Mouse (Mus musculus): ENCODE data around the gene Map2k2. TPM values are rescaled to one million over a fixed set of nuclear protein-coding genes. Genes with fewer than 3 reads are reported as not detected.
A peak's percentile ranks its signal among the peaks of the same experiment; 100 is the strongest.
"Not testable (repeated sequence)": the region's sequence is repeated elsewhere in the genome, so short reads cannot be mapped to it uniquely, and the experiment has no call there.

Gene Map2k2
- total RNA-seq, 2 experiments from 2014 or later: 122 to 124 TPM

DNA sequence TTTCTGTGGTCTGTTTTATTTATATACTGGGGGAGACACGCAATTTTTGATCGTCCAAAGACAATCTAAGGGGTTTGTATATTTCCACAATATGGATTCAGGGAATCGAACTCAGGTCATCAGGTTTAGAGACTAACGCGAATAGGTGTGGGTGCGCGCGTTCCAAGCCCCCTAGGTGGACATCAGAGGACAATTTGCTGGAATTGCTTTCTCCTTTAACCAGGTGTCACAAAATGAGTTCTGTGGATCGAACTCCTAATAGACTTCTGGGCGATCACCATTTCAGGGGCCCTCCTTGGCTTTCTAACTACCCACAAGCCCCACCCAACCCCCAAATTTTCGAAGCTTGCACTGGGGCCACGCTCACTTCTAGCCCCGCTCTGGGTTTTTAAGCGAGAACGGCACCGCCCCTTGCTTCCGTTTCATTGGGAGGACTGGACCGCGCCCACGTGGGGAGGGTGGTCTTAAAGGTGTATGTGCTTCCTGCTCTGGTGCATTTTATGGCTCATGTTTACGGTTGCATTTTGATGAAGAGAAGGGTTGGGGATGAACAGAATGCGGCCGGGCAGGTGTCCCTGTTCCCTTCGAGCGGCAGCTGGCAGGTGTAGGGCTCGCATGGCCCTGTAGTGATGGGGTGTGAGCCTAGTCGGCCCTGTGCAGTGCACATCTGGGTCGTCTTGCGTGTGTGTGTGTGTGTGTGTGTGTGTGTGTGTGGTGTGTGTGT lies 63.0 kb downstream of the Map2k2 start:
- intact Hi-C loops (cut with DNase I): no loop called here
- DNase-seq (ENCODE audit: low spot score in 2 of 2): peak; percentile 74 to 86

DNA sequence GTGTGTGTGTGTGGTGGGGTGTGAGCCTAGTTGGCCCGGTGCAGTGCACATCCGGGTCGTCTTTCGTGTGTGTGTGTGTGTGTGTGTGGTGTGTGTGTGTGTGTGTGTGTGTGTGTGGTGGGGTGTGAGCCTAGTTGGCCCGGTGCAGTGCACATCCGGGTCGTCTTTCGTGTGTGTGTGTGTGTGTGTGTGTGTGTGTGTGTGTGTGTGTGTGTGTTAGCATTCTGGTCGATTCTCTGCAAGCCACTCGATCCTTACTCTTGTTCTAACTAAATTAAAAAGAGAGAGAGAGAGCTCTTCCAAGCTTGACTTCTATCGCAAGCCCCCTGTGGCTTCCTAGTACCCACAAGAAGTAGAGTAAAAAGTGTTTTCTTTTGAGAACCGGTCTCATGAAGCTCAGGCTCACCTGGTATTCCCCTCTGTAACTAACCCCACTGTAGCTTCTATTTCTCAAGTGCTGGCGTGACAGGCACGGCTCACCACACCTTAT lies 63.7 kb downstream of the Map2k2 start:
- DNase-seq (ENCODE audit: low spot score in 2 of 2); intact Hi-C loops (cut with DNase I): not testable (repeated sequence)

DNA sequence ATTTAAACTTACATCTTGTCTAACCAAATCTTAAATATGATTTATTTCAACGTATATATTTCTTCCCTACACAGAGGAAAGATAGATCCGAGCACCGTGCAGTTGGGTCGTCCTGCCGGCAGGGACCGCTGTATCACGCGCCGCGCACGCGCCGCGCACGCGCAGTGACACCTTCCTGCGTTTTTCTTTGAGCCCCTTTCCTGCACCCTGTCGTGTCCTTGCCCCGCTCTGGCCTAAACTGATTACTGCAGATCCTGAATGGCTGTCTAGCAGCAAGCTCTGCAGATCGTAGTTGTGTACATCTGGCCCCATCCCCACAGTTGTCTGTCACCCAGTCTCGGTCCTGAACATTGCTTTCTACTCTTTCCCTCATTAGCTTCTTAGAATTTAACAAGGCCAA lies 67.4 kb downstream of the Map2k2 start:
- DNase-seq (ENCODE audit: low spot score in 2 of 2): peak; percentile 82 to 89
- intact Hi-C loops (cut with DNase I): no loop called here

DNA sequence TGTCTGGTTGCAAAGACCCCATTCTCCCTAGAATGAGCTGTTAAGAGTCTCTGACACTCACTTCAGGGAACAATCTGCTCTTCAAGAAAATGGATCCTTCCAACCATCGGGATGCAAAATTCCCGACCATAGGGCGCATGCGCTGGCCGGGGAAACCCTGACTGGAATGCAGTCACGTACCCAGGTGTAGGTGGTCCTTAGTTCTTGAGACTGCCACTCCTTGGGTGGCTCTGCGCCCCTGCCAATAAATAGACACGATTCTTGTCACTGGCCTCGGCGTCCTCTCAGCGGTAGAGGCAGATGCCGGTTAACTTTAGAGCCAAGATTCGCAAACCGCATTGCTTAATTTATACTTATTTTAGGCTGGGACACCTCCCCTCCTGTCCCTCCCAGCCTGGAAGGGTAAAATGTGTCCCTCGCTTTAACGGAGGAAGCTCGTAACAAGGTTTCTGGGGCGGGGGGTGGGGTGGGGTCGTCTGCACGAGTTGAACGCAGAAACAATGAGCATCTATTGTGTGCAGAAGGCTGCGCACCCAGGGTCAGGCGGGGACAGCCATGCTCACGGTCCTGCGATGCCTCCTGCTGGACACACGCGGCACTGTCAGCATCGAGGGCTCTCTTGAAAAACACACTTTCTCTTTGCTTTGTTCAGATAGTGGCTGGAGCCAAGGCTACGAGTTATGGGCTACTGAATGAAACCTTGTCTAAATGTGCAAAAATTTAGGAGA lies 69.1 kb downstream of the Map2k2 start:
- peak; percentile 84 to 90 for DNase-seq (ENCODE audit: low spot score in 2 of 2)
- intact Hi-C loops (cut with DNase I): loop anchor here (2.0 kb wide), 2 partner anchors 176 to 246 kb away; no protein-coding TSS in a partner anchor

DNA sequence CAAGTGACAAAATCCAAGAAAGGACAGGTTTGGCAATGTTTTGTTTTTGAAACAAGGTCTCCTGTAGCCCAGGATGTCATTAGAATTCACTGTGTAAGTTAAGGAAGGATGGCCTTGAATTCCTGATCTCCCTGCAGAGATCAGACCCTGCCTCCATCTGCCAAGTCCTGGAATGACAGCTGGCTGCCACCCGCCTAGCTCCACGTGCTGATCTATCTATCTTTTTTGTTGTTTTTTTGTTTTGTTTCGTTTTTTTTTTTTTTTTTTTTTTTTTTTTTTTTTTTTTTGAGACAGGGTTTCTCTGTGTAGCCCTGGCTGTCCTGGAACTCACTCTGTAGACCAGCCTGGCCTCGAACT lies 69.6 kb downstream of the Map2k2 start:
- intact Hi-C loops (cut with DNase I): loop anchor here (2.0 kb wide), 2 partner anchors 177 to 247 kb away; no protein-coding TSS in a partner anchor

DNA sequence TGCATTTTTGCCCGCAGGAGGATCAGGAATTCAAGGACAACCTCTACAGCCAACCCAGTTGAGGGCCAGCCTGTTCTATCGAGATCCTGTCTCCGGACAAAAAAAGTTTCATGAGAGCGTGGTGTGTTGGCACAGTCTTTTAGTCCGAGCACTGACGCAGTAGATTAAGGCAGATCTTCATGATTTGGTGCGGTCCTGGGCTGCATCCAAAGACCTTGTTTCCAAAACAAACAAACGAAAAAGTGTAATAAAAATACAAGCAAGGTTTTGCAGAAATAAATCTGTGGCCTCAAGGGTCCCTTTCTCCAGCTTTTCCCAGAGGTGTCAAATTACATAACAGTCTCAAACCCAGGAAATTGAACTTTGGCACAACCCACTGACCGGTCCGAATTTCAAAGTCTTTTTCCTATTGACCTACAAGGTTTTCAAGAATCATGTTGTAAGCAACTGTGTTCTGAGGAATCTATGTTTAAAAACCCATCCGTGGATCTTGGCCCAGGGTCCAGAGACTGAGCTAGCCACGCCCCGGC lies 70.3 kb downstream of the Map2k2 start:
- peak in 1 of 2 experiments; percentile 40 for DNase-seq (ENCODE audit: low spot score in 2 of 2)
- intact Hi-C loops (cut with DNase I): loop anchor here (2.0 kb wide), 3 partner anchors 39 to 247 kb away; no protein-coding TSS in a partner anchor

More for the DNA sequence above, 69.6 kb downstream of the Map2k2 start:
- not testable (repeated sequence) for DNase-seq (ENCODE audit: low spot score in 2 of 2)

DNA sequence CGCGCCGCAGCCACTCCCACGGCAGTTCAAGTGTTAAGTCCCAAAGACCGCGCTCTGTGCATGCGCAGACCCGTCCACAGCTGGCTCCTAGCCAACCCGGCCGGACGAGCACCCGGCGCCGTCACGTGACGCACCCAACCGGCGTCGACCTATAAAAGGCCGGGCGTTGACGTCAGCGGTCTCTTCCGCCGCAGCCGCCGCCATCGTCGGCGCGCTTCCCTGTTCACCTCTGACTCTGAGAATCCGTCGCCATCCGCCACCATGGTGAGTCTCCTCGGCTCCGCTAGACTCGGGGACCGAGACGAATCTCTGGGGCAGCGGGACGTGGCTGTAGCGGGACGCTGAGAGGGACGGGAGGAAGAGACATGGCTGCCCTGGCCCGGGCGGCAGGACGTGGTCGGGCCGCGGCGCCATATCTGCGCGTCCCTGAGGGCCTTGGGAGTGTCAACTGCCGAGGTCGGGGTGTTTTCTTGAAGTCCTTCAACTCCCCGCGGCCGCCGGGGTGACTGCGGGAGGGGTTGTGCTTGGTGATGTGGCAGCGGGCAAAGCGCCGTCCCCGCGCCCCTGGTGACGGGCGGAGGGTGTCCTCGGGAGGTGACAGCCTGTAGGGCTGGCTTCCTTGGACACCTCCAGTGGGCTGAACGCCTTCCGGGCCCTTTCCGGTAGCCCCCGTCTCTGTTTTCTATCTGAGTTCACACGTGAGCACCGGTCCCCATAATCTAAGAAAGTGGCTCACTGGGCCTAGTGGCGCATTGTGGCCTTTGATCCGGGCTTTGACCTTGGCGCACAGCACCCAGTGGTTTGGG lies 71.0 kb downstream of the Map2k2 start, which contains the start of gene Eef2:
TSS of gene Eef2 (plus strand) at position 166 of the 806 bp plus-strand sequence.
- intact Hi-C loops (cut with DNase I): loop anchor here (2.0 kb wide), 1 partner anchor 40 kb away; no protein-coding TSS in a partner anchor
- peak; percentile 98 to 100 for DNase-seq (ENCODE audit: low spot score in 2 of 2)

DNA sequence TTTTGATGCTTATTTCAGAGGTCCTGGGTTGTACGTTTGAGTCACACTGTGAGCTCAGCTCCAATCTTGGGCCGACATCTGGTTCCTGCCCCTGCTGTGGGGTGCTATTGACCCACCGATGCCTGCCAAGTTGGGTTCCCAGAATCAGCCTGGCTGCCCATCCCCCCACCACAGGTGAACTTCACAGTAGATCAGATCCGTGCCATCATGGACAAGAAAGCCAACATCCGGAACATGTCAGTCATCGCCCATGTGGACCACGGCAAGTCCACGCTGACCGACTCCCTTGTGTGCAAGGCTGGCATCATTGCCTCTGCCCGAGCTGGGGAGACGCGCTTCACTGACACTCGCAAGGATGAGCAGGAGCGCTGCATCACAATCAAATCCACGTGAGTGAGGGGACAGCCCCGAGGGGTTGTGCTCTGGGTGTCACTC lies 71.8 kb downstream of the Map2k2 start:
- peak in 1 of 2 experiments; percentile 37 for DNase-seq (ENCODE audit: low spot score in 2 of 2)

DNA sequence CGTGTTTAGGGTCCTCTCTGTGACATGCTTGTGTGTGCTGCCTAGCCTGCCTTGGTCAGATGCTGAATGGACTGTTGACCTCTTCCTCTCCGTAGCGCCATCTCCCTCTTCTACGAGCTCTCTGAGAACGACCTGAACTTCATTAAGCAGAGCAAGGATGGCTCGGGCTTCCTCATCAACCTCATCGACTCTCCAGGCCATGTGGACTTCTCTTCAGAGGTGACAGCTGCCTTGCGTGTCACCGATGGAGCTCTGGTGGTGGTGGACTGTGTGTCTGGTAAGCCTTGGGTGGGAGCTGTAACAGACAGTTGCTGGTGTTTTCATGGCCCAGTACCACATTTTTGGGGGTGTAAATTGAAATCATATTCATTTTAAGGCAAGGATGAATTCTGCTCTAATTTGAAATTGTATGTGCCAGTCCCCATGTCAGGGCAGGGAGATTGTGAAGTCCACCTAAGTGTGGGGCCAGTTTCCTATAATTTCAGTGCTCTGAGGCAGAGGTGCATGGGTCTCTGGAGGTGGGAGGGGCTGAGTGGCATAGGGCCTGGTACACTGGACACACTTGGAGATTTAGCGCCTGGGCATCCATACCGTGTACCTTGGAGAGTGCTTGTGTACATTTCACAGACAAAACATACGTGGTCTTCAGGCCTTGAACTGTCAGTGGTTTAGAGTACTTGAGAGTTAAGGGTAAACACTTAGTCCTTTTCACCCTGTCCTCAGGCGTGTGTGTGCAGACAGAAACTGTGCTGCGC lies 72.4 kb downstream of the Map2k2 start:
- no peak for DNase-seq (ENCODE audit: low spot score in 2 of 2)
- intact Hi-C loops (cut with DNase I): loop anchor here (2.0 kb wide), 1 partner anchor 41 kb away; no protein-coding TSS in a partner anchor

More for the DNA sequence above, 71.8 kb downstream of the Map2k2 start:
- intact Hi-C loops (cut with DNase I): loop anchor here (2.0 kb wide), 1 partner anchor 41 kb away; no protein-coding TSS in a partner anchor

DNA sequence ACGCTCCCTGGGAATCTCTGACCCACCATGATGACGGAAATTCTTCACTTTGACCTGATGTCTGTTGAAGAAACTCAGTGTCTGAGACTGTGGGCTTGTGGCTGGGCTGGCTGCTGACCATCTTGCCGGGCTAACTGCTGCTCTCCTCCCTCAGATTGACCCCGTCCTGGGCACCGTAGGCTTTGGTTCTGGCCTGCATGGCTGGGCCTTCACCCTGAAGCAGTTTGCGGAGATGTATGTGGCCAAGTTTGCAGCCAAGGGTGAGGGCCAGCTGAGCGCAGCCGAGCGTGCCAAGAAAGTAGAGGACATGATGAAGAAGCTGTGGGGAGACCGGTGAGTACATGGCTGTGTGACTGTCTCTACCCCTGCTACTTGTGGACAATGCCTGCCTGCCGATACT lies 73.2 kb downstream of the Map2k2 start:
- intact Hi-C loops (cut with DNase I): no loop called here

DNA sequence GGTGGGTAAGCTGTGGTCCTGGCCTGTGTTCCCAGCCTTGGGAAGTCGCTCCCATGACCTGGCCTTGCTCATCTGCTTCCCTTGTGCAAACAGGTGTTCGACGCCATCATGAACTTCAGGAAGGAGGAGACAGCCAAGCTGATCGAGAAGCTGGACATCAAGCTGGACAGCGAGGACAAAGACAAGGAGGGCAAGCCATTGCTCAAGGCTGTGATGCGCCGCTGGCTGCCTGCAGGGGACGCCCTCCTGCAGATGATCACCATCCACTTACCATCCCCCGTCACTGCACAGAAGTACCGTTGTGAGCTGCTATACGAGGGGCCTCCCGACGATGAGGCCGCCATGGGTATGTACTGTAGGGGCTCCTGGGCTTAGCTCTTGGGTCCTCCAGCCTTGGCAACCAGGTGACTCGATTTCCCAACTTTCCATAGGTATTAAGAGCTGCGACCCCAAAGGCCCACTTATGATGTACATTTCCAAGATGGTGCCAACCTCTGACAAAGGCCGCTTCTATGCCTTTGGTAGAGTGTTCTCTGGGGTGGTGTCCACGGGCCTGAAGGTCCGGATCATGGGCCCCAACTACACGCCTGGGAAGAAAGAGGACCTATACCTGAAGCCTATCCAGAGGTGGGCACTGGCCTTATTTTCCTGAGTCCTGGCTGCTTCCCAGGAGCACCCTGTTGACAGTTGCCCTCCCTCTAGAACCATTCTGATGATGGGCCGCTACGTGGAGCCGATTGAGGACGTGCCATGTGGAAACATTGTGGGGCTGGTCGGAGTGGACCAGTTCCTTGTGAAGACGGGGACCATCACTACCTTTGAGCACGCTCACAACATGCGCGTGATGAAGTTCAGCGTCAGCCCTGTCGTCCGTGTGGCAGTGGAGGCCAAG lies 74.0 kb downstream of the Map2k2 start:
- intact Hi-C loops (cut with DNase I): no loop called here
- DNase-seq (ENCODE audit: low spot score in 2 of 2): no peak

More for the DNA sequence above, 73.2 kb downstream of the Map2k2 start:
- DNase-seq (ENCODE audit: low spot score in 2 of 2): no peak

DNA sequence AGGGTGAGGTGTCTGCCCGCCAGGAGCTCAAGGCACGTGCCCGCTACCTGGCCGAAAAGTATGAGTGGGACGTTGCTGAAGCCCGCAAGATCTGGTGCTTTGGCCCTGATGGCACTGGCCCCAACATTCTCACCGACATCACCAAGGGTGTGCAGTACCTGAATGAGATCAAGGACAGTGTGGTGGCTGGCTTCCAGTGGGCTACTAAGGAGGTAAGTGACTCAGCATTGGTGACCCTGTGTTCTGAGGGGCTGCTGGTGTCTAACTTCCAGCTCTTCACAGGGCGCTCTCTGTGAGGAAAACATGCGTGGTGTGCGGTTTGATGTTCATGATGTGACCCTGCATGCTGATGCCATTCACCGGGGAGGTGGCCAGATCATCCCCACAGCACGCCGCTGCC lies 75.2 kb downstream of the Map2k2 start:
- no peak for DNase-seq (ENCODE audit: low spot score in 2 of 2)
- intact Hi-C loops (cut with DNase I): no loop called here

DNA sequence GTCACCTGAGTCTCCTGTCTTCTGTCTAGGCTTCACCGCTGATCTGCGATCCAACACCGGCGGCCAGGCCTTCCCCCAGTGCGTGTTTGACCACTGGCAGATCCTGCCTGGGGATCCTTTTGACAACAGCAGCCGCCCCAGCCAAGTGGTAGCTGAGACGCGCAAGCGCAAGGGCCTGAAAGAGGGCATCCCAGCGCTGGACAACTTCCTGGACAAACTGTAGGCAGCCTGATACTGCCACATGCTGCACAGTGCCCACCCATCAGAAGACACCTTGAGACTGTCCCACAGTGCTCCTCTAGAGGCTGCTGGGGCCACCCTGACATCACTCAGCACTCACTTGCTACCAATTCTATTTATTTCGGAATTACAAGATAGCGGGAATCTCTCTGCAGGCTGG lies 76.1 kb downstream of the Map2k2 start:
- intact Hi-C loops (cut with DNase I); DNase-seq (ENCODE audit: low spot score in 2 of 2): not testable (repeated sequence)

DNA sequence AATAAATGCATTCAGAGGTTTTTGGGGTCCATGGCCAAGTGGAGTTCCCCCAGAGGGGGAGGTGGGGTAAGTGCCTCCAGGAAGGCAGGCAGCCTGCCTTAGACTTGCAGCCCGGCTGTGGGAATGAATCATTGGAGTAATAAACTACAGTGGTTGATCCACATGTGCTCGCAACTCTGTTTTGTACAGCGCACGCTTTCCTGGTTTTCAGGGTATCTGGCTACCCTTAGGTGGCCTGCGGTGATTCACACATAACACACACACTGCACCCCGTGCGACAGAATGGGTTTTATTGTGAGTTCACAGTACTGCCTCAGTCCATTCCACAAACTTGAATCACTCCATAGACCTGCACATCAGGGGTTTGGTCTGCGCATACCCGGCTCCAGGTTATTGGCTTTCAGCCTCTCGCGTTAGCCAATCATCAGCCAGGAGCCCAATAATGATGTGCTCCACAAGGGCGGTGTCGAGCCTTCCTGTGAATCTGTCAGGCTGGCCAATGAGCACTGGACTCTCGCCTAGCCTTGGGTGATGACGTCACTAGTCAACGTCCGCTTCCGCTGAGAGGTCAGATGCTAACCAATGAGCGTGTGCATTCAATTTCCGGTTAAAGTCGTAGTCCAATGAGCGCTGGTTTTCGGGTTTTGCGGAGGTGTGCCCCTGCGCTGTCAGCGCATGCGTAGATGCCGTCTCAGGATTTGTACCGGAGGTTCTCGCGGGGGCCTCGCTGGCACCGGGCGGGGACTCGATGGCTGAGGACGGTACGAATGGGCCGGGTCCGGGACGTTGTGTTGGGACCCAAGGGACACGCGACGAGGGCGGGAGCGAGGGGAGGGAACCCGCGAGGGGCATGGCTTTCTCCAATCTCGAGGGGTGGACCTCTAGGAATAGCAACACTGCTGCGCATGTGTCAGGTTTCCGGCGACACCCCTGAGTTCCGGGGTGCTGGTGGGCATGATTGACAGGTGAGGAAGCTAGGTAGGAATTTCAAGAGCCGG lies 76.9 kb downstream of the Map2k2 start, which contains the start of gene Dapk3:
TSS of gene Dapk3 (plus strand) at position 670 of the 998 bp plus-strand sequence.
- intact Hi-C loops (cut with DNase I): no loop called here
- DNase-seq (ENCODE audit: low spot score in 2 of 2): peak; percentile 98 to 100

All from left cerebral cortex, postnatal 25 days (tissue).